Mouse (Mus musculus): ENCODE data around the gene Fggy. TPM values are rescaled to one million over a fixed set of nuclear protein-coding genes. Genes with fewer than 3 reads are reported as not detected.

Gene Fggy
- total and polyA plus RNA-seq, 2 experiments from 2014 or later = 2.7 to 3.9 TPM

DNA sequence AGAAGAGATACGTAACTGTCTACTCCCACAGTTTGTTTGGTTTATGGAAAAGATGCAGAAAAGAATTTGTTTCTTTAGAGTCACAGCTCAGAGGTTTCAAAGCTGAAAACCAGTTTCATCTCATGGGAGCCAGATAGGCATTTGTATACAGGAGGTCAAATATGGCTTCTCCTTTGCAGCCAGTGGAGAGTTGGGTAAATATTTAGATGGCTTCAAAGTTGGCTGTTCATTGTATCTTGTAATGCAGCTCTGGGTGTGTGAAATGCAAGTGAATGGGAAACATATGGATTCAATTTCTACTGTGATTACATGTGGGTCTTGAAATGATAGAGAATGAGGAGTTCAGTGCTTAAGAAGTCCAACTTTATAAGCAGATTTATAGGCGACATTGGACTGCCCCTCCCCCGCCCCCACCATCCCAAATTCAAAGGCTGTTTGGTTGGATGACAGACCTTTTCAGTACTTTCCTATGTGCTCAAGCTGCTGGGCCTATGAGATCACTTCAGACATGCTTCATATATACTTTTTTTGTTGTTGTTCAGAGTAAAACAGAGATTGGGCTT lies 234.7 kb downstream of the Fggy start:
- WGBS = 84% methylated on average over 3 of the region's 3 CpGs
- Histone ChIP-seq H3K4me2 (ENCODE audit: low read depth, low read length) (no peak overlapping the region), H3K27ac (ENCODE audit: low read depth) (no peak overlapping the region), H3K4me1 (ENCODE audit: control insufficient read depth, insufficient read depth) (no peaks in the 10 kb centered on the region), H3K9me3 (replicated peaks; ENCODE audit: control insufficient read depth, low read length) (no peaks in the 10 kb centered on the region), H3K9ac (replicated peaks; ENCODE audit: low read depth, low read length) (no peak overlapping the region), H3K4me3 (ENCODE audit: low read depth, low read length) (no peak overlapping the region), H3K27me3 (ENCODE audit: control insufficient read depth, insufficient read depth, low read length) (no peaks in the 10 kb centered on the region), H3K36me3 (replicated peaks; ENCODE audit: control insufficient read depth, insufficient read depth, low read length) (no peaks in the 10 kb centered on the region)
- no peak for DNase-seq (ENCODE audit: low spot score)
- no peak for TF ChIP-seq CTCF (IDR thresholded peaks at IDR 0.05; ENCODE audit: low read depth)
- no peak for TF ChIP-seq EP300 (IDR thresholded peaks at IDR 0.05; ENCODE audit: low read depth)
- no peak for ATAC-seq (ENCODE audit: insufficient read depth, low read depth)

DNA sequence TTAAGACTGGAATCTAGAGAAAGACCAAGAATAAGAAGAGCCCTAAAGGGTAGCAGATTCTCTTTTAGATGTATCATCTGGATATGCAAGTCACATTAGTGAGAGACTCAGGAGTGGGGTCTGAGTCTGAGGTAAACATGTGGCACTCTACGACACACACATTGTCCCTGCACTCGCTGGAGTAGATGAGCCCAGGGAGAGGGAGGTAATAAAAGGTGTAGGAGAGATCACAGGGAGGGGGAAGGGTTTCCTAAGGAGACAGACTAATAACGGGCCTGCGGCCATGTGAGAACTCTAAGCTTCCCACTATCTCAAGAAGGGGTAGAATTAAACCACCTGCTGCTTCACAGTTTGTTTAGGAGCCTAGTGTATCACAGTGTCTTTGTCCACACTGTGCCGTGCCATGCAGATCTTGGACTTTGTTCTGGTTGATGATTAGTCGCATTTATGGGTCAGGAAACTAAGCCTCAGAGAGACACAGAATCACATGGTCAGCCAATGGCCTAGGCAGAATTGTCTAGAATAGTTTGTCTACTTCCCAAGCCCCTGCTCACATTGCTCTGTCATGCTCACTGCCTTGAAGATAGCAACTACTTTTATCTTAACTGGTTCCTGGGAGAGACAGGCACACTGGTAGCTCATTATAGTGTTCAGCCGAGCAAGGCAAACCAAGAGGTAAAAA lies 236.5 kb downstream of the Fggy start:
- TF ChIP-seq CTCF (IDR thresholded peaks at IDR 0.05; ENCODE audit: low read depth) (no peak), EP300 (IDR thresholded peaks at IDR 0.05; ENCODE audit: low read depth) (no peak)
- Histone ChIP-seq H3K36me3 (replicated peaks; ENCODE audit: control insufficient read depth, insufficient read depth, low read length) (no peaks in the 10 kb centered on the region), H3K27ac (ENCODE audit: low read depth) (no peak overlapping the region), H3K9me3 (replicated peaks; ENCODE audit: control insufficient read depth, low read length) (no peaks in the 10 kb centered on the region), H3K4me2 (ENCODE audit: low read depth, low read length) (no peak overlapping the region), H3K9ac (replicated peaks; ENCODE audit: low read depth, low read length) (no peak overlapping the region), H3K4me1 (ENCODE audit: control insufficient read depth, insufficient read depth) (no peaks in the 10 kb centered on the region), H3K4me3 (ENCODE audit: low read depth, low read length) (no peak overlapping the region), H3K27me3 (ENCODE audit: control insufficient read depth, insufficient read depth, low read length) (no peaks in the 10 kb centered on the region)
- DNase-seq (ENCODE audit: low spot score) (no peak), ATAC-seq (ENCODE audit: insufficient read depth, low read depth) (no peak)
- 58% methylated on average over 7 of the region's 7 CpGs for WGBS

DNA sequence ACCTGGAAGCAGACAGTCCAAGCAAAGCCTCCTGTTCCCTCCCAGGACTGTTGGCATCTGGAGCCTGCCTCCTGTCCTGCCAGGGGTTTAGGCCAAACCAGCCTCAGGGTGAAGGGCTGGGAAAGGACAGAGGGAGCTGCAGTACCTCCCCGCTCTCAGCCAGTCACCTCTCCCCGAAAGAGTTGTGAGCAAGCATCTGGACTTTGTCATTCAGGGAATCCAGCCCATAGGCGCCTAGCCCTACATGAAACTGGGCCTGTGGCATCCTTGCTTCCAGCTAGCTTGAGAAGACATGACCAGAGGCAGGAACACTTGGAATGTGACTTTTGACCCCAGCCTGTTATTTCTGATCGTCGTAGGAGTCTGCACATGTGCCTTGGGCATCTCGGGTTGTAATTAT lies 237.3 kb downstream of the Fggy start:
- WGBS = 34% methylated on average over 6 of the region's 6 CpGs
- H3K27ac ChIP-seq (ENCODE audit: low read depth) = no peak overlapping the region

DNA sequence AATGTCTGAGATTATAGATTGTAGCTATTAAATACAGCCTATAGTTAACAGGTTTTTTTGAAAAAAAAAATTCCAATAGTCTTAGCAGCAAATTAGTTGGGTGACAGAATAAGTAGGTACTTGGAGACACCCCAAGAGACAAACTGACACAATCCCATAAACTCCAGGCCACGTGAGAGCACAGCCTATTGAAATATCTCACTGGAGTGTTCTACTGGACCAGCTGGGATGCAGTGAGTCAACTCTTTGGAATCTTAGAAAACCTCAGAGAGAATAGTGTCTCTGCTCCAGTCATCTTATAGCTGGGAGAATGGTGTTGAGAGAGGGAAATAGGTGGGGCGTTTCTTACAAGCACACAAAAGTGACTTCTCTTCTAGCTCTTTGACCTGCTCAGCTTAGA lies 238.0 kb downstream of the Fggy start:
- Histone ChIP-seq H3K27me3 (ENCODE audit: control insufficient read depth, insufficient read depth, low read length) (no peaks in the 10 kb centered on the region), H3K4me1 (ENCODE audit: control insufficient read depth, insufficient read depth) (no peaks in the 10 kb centered on the region), H3K9me3 (replicated peaks; ENCODE audit: control insufficient read depth, low read length) (no peaks in the 10 kb centered on the region), H3K9ac (replicated peaks; ENCODE audit: low read depth, low read length) (no peak overlapping the region), H3K4me2 (ENCODE audit: low read depth, low read length) (no peak overlapping the region), H3K27ac (ENCODE audit: low read depth) (no peak overlapping the region), H3K36me3 (replicated peaks; ENCODE audit: control insufficient read depth, insufficient read depth, low read length) (no peaks in the 10 kb centered on the region), H3K4me3 (ENCODE audit: low read depth, low read length) (no peak overlapping the region)
- TF ChIP-seq EP300 (IDR thresholded peaks at IDR 0.05; ENCODE audit: low read depth) = no peak
- no peak for TF ChIP-seq CTCF (IDR thresholded peaks at IDR 0.05; ENCODE audit: low read depth)
- 49% methylated on average over 2 of the region's 2 CpGs for WGBS
- no peak for ATAC-seq (ENCODE audit: insufficient read depth, low read depth)
- DNase-seq (ENCODE audit: low spot score) = no peak

More for the DNA sequence above, 237.3 kb downstream of the Fggy start:
- Histone ChIP-seq H3K4me1 (ENCODE audit: control insufficient read depth, insufficient read depth) (no peaks in the 10 kb centered on the region), H3K4me2 (ENCODE audit: low read depth, low read length) (no peak overlapping the region), H3K27me3 (ENCODE audit: control insufficient read depth, insufficient read depth, low read length) (no peaks in the 10 kb centered on the region), H3K9me3 (replicated peaks; ENCODE audit: control insufficient read depth, low read length) (no peaks in the 10 kb centered on the region), H3K36me3 (replicated peaks; ENCODE audit: control insufficient read depth, insufficient read depth, low read length) (no peaks in the 10 kb centered on the region), H3K4me3 (ENCODE audit: low read depth, low read length) (no peak overlapping the region), H3K9ac (replicated peaks; ENCODE audit: low read depth, low read length) (no peak overlapping the region)
- DNase-seq (ENCODE audit: low spot score) (no peak), ATAC-seq (ENCODE audit: insufficient read depth, low read depth) (peak; percentile 24; the same call in 1 of the 2 replicates)
- no peak for TF ChIP-seq EP300 (IDR thresholded peaks at IDR 0.05; ENCODE audit: low read depth)
- no peak for TF ChIP-seq CTCF (IDR thresholded peaks at IDR 0.05; ENCODE audit: low read depth)

DNA sequence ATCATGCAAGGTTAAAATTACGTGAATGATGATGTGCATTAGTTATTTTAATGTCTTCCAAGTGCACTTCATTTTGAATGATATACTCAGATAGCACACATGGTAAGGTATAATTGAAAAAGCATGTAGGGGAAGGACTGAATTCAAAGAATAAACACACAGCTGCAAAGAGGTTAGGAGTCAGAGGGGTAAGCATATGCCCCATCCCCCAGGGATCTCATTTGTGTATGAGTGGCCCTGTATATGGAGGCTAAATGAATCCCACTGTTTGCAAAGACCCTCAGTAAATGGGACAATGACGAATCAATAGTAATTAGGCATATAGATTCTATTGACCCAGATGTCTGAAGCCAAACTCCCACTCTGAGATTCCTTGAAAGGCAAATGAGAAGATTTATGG lies 262.3 kb downstream of the Fggy start:
- ATAC-seq (ENCODE audit: insufficient read depth, low read depth) (no peak), DNase-seq (ENCODE audit: low spot score) (no peak)
- H3K36me3 ChIP-seq (replicated peaks; ENCODE audit: control insufficient read depth, insufficient read depth, low read length) = no peaks in the 10 kb centered on the region
- no peak overlapping the region for H3K27ac ChIP-seq (ENCODE audit: low read depth)
- WGBS = 64% methylated on average over 2 of the region's 2 CpGs
- TF ChIP-seq CTCF (IDR thresholded peaks at IDR 0.05; ENCODE audit: low read depth) = no peak
- TF ChIP-seq EP300 (IDR thresholded peaks at IDR 0.05; ENCODE audit: low read depth) = no peak
- no peak overlapping the region for H3K4me3 ChIP-seq (ENCODE audit: low read depth, low read length)
- no peaks in the 10 kb centered on the region for H3K27me3 ChIP-seq (ENCODE audit: control insufficient read depth, insufficient read depth, low read length)
- no peak overlapping the region for H3K4me2 ChIP-seq (ENCODE audit: low read depth, low read length)
- no peak overlapping the region for H3K9ac ChIP-seq (replicated peaks; ENCODE audit: low read depth, low read length)
- H3K9me3 ChIP-seq (replicated peaks; ENCODE audit: control insufficient read depth, low read length) = no peaks in the 10 kb centered on the region
- H3K4me1 ChIP-seq (ENCODE audit: control insufficient read depth, insufficient read depth) = no peaks in the 10 kb centered on the region
